Mouse (Mus musculus): ENCODE measurements around the gene Surf4. TPM values are rescaled to one million over a fixed set of nuclear protein-coding genes. Genes with fewer than 3 reads are reported as not detected.

Gene Surf4
- polyA plus RNA-seq, 1 experiment = 151 TPM

DNA sequence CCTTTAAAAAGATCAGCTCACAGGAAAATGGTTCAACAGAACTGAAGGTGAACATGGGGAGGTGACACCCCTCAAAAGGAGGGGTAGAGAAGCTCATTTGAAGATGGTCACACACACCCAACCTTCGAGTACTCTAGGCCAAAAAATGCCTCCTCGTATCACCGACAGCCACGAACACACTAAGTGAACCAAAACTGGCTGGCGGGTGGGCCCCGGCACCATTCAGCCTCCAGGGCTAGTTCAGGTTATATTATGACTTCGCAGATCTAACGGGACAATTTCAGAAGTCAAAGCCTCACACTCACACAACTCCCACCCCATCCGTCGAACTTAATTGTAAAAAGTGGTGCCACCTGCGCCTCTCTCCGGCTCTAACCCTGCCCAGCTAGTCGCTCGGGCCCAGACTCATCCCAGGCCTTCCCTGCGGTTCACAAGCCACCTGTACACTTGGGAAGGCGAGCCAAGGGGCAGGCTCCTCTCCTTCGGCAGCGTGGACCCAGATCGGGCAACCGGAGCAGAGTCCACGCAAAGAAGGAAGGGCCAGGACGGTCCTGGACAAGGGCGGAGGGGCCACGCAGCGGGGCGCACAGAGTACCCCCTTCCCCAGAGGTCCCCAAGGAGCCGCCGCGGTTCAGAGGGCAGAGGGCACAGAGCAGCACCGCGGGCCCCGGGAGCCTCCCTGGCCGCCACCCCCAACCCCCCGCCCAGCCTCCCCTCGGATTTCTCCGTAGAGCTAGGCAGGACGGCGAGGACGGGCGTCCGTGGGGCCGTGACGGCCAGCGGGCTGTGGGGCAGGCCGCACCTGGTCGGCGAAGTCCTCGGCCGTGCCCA is 1.0 kb downstream of the Surf4 start:
- Histone ChIP-seq H3K27ac (ENCODE audit: insufficient read depth, low read depth, low read length) (peak overlapping the region; percentile 78), H3K4me1 (ENCODE audit: control insufficient read depth, insufficient read depth, low read length) (peaks cover 55% of the 10 kb centered on the region), H3K4me3 (ENCODE audit: insufficient read depth, low read length) (peak overlapping the region; percentile 98)
- TF ChIP-seq POLR2A (IDR thresholded peaks at IDR 0.05; ENCODE audit: borderline replicate concordance, low read depth, low read length) = no peak
- no peak for TF ChIP-seq CTCF (IDR thresholded peaks at IDR 0.05; ENCODE audit: low read depth, low read length)

GRCm38 (mm10) chr2:26930390-26930789 is 3.3 kb downstream of the Surf4 start:
- no peak overlapping the region for H3K27ac ChIP-seq (ENCODE audit: insufficient read depth, low read depth, low read length)
- no peak overlapping the region for H3K4me3 ChIP-seq (ENCODE audit: insufficient read depth, low read length)
- H3K4me1 ChIP-seq (ENCODE audit: control insufficient read depth, insufficient read depth, low read length) = peaks cover 52% of the 10 kb centered on the region
- TF ChIP-seq POLR2A (IDR thresholded peaks at IDR 0.05; ENCODE audit: borderline replicate concordance, low read depth, low read length) = no peak
- TF ChIP-seq CTCF (IDR thresholded peaks at IDR 0.05; ENCODE audit: low read depth, low read length) = 0 out of 2 replicates have a peak, but pooled peaks have one; percentile 30

DNA sequence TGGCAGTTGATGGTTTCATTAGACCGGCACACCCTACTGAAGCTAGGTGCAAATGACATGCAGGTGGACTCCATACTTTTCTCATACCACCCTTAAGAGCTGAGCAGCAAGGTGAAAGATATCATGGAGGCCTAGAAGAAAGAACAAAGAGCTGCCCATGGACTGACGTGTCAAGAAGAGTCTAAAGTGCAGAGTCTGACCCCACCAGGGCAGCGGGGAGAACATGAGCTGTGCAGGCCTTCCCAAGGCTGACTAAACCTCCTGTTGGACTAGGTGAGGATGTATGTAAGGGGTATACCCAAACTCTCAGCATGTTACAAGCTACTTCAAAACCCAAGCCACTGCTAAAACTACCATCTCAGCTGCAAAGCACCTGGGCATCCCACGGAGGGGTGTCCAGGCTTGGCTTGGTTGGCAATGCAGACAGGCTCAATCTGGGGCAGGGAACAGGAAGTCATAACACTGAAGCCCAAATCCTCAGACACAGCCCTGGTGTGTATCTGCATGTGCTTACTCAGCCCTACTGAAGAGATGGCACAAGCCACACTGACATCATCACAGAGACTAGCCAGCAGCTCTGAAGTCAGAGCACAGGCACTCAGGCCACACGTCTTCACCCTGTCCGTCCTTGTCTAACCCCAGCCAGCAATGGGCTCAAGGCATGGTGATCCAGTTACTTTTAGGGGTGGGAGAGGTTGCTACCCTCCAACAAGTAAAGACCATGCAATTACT is 5.8 kb downstream of the Surf4 start:
- H3K4me3 ChIP-seq (ENCODE audit: insufficient read depth, low read length) = no peak overlapping the region
- H3K27ac ChIP-seq (ENCODE audit: insufficient read depth, low read depth, low read length) = peak overlapping the region; percentile 35
- TF ChIP-seq POLR2A (IDR thresholded peaks at IDR 0.05; ENCODE audit: borderline replicate concordance, low read depth, low read length) = no peak
- no peak for TF ChIP-seq CTCF (IDR thresholded peaks at IDR 0.05; ENCODE audit: low read depth, low read length)
- peaks cover 39% of the 10 kb centered on the region for H3K4me1 ChIP-seq (ENCODE audit: control insufficient read depth, insufficient read depth, low read length)

DNA sequence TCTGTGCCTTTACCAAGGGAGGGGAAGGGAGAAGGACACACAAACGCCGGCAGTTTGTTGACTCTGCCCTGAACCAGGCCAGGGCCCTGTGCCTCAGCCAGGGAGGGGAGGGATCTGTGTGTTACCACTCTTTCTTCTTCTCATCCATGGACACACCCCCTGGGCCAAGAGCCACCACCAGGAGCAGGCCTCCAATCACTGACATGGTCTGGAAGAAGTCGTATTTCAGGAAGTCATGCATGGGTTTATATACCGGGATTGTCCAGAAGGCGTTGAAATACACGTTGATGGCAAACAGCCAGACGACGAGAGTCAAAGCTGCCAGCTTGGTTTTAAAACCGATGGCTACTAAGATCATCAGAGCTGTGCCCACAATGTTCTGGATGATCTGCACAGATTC is 11.9 kb downstream of the Surf4 start:
- no peak overlapping the region for H3K27ac ChIP-seq (ENCODE audit: insufficient read depth, low read depth, low read length)
- no peak for TF ChIP-seq CTCF (IDR thresholded peaks at IDR 0.05; ENCODE audit: low read depth, low read length)
- no peak for TF ChIP-seq POLR2A (IDR thresholded peaks at IDR 0.05; ENCODE audit: borderline replicate concordance, low read depth, low read length)
- peaks cover 17% of the 10 kb centered on the region for H3K4me1 ChIP-seq (ENCODE audit: control insufficient read depth, insufficient read depth, low read length)
- no peak overlapping the region for H3K4me3 ChIP-seq (ENCODE audit: insufficient read depth, low read length)

DNA sequence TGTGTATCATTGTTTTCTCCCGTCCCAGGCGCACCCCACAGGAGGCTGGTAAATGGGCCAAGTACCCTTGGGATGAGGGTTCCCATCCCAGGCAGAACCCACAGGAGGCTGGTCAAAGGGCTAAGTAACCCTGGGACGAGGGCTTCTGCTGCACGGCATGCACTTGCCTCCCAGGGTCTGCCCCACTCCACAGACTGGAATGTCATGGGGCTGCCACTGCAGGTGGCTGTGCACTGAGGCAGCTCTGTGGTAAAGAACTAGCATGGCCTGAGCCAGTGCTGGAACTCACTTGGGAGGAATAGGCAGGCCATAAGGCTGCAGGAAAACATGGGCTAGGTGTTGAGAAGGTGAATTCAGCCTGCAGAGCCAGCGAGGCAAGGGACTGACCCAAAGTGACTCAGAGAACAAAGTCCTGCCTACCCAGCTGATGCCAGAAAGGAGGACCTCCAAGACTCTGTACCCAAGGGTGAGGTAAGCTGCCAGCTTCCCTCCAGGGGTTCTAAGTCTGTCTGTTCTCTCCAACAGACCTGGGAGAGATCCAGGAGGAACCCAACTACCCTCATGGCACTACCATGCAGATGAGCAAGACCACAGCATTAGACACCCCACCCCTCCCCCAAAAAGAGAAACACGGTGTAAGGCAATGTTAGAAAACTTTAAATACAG is 13.4 kb downstream of the Surf4 start:
- Histone ChIP-seq H3K4me3 (ENCODE audit: insufficient read depth, low read length) (no peak overlapping the region), H3K27ac (ENCODE audit: insufficient read depth, low read depth, low read length) (no peak overlapping the region), H3K4me1 (ENCODE audit: control insufficient read depth, insufficient read depth, low read length) (peaks cover 17% of the 10 kb centered on the region)
- TF ChIP-seq CTCF (IDR thresholded peaks at IDR 0.05; ENCODE audit: low read depth, low read length) = no peak
- TF ChIP-seq POLR2A (IDR thresholded peaks at IDR 0.05; ENCODE audit: borderline replicate concordance, low read depth, low read length) = no peak

DNA sequence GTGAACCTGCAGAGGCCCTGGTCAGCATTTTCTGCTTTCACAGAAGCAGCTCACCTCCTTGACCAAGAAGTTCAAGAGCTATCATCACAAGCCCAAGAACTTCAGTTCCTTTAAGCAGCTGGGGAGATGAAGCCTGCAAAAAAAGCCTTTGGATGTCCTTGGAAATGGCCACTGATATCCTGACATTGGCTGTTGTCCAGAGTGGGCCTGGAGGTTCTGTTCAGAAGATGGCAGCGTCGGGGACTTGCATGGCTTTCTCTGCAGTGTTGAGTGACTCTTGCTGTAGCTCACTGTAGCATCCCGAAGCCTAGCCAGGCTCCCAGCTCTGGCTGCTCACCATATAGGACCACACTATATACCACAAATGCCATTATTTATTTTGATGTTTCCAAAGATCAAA is 14.0 kb downstream of the Surf4 start:
- Histone ChIP-seq H3K4me3 (ENCODE audit: insufficient read depth, low read length) (no peak overlapping the region), H3K27ac (ENCODE audit: insufficient read depth, low read depth, low read length) (no peak overlapping the region), H3K4me1 (ENCODE audit: control insufficient read depth, insufficient read depth, low read length) (peaks cover 18% of the 10 kb centered on the region)
- TF ChIP-seq CTCF (IDR thresholded peaks at IDR 0.05; ENCODE audit: low read depth, low read length) (no peak), POLR2A (IDR thresholded peaks at IDR 0.05; ENCODE audit: borderline replicate concordance, low read depth, low read length) (no peak)

GRCm38 (mm10) chr2:26916738-26917137 is 17.0 kb downstream of the Surf4 start:
- no peak for TF ChIP-seq POLR2A (IDR thresholded peaks at IDR 0.05; ENCODE audit: borderline replicate concordance, low read depth, low read length)
- TF ChIP-seq CTCF (IDR thresholded peaks at IDR 0.05; ENCODE audit: low read depth, low read length) = no peak
- H3K4me1 ChIP-seq (ENCODE audit: control insufficient read depth, insufficient read depth, low read length) = peaks cover 16% of the 10 kb centered on the region
- H3K4me3 ChIP-seq (ENCODE audit: insufficient read depth, low read length) = peak overlapping the region; percentile 66
- peak overlapping the region; percentile 63 for H3K27ac ChIP-seq (ENCODE audit: insufficient read depth, low read depth, low read length)

DNA sequence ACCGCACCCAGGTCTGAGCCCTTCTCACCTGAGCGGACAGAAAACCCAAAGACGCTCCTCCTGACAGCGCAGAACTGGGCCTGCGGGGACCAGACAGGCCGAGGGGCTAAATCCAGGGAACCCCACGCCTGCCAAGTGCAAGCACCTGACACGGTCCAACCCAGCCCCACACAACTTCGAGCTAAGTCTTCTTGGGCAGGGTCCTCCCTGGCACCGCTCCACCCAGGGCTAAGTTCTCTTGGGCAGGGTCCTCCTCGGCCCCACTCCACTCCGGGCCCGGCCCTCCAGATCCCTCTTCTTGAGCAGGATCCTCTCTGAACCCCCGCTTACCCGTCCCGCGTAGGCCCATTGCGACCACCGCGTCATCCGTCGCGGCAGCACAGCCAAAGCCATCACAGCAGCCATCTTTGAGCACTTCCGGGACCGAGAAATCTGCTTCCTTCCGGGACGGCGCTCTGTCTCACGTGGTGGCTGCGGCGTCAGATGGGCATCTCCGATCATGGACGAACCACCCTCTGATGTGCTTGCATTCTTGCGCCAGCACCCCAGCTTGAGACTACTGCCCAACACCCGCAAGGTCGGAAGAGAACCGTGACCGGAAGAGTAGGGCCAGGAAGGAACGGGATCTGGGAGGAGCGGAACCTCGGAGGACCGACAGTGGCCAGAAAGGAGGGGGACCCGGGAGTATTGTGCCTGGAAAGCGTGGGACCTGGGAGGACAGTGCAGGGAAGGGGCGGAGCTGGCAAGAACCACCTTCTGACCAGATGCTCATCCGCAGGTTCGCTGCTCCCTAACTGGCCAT is 17.6 kb downstream of the Surf4 start, which contains the start of the genes Surf2 and Surf1:
Gene Surf2, plus strand, starts transcription at position 441 of the 802 bp plus-strand sequence.
Gene Surf1, minus strand, starts transcription at position 604 of the 802 bp plus-strand sequence.
- TF ChIP-seq POLR2A (IDR thresholded peaks at IDR 0.05; ENCODE audit: borderline replicate concordance, low read depth, low read length) (no peak), CTCF (IDR thresholded peaks at IDR 0.05; ENCODE audit: low read depth, low read length) (no peak)
- Histone ChIP-seq H3K27ac (ENCODE audit: insufficient read depth, low read depth, low read length) (peak within 1 kb of the TSS; percentile 63), H3K4me1 (ENCODE audit: control insufficient read depth, insufficient read depth, low read length) (peaks cover 12% of the 10 kb centered on the region), H3K4me3 (ENCODE audit: insufficient read depth, low read length) (peak within 1 kb of the TSS; percentile 66)

All from bone marrow macrophage, adult 2 months (primary cell).